Mouse (Mus musculus) forebrain, embryonic 15.5 days (tissue): ENCODE results near the gene Sptb. TPM values are rescaled to one million over a fixed set of nuclear protein-coding genes. Genes with fewer than 3 reads are reported as not detected.

Experiments
- ATAC-seq: fragments of 200-750 bp; cut with Nextera tagmentation; replicated peaks from 2 replicates; pipeline ENCODE4 v1.8.0; 2017; ENCODE audit warnings: mild to moderate bottlenecking, moderate TSS enrichment, moderate library complexity
- H3K27ac ChIP-seq: fragments of 300-500 bp; sonication (generic); replicated peaks from 2 replicates; pipeline ENCODE4 v1.5.1; 2015; ENCODE audit warnings: mild to moderate bottlenecking, inconsistent platforms
- H3K27me3 ChIP-seq: fragments of 300-500 bp; sonication (generic); 2 replicates; pipeline ENCODE4 v1.6.1; 2015; ENCODE audit warnings: inconsistent platforms
- H3K36me3 ChIP-seq: fragments of 300-500 bp; sonication (generic); 2 replicates; pipeline ENCODE4 v1.6.1; 2015; ENCODE audit warnings: mild to moderate bottlenecking, inconsistent platforms
- H3K4me1 ChIP-seq: fragments of 300-500 bp; sonication (generic); 2 replicates; pipeline ENCODE4 v1.6.1; 2015; ENCODE audit warnings: inconsistent platforms
- H3K4me2 ChIP-seq: fragments of 300-500 bp; sonication (generic); replicated peaks from 2 replicates; pipeline ENCODE4 v1.6.1; 2015; ENCODE audit warnings: mild to moderate bottlenecking, inconsistent platforms
- H3K4me3 ChIP-seq: fragments of 300-500 bp; sonication (generic); 2 replicates; pipeline ENCODE4 v1.5.1; 2015; ENCODE audit warnings: mild to moderate bottlenecking, inconsistent platforms
- H3K9ac ChIP-seq: fragments of 300-500 bp; sonication (generic); replicated peaks from 2 replicates; pipeline ENCODE4 v1.6.1; 2015; ENCODE audit warnings: mild to moderate bottlenecking, inconsistent platforms
- H3K9me3 ChIP-seq: fragments of 300-500 bp; sonication (generic); 2 replicates; pipeline ENCODE4 v1.6.1; 2016; ENCODE audit warnings: inconsistent platforms
- WGBS: fragments of 180-500 bp; shearing (Covaris S2); methylation state at CpG from one replicate; pipeline ENCODE4 v1.1.7; 2015; ENCODE audit warnings: mixed read lengths; 5-methylcytosine and 5-hydroxymethylcytosine counted together
- polyA plus RNA-seq: library from polyadenylated mRNA; unstranded; fragments of >200 nt; fragmentation: Nextera tagmentation; extraction: Ambion mirVana; gene quantifications from 2 replicates; pipeline ENCODE4 v1.2.1, GENCODE M21; 2015

Gene Sptb
- polyA plus RNA-seq, 1 experiment from 2014 or later = 1.1 TPM

DNA sequence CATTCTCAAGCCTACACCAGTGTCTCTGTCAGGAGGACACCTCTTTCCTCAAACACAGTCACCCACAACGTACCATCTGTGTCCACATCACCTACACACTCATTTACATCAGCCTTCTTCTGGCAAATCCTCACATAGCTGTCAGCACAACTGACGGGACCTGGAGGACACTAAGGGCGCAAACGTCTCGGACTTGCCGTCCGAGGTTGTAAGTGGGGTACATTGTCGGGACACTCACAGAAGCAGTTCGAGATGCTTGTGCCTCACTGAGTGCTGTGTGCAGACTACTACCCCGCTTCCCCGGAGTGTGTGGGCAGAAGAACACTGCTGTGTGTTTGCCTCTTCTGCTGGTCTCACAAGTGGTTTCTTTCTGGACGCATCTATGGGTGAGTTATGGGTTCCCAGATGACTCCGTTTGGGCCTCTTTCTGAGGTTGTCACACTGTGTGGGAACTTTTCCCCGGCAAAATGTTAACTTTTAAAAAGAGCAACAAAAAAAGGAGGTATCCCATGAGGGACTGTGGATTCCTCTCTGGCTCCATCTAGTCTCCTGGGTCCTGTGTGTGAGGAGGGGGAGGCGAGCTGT is 164.5 kb downstream of the Sptb start:
- Histone ChIP-seq H3K36me3 (no peaks in the 10 kb centered on the region), H3K4me1 (peaks cover 18% of the 10 kb centered on the region), H3K27ac (no peak overlapping the region), H3K9me3 (no peaks in the 10 kb centered on the region), H3K9ac (no peak overlapping the region), H3K4me2 (no peak overlapping the region), H3K27me3 (0 out of 2 replicates have a peak, but pooled peaks cover 9% of the 10 kb centered on the region), H3K4me3 (no peak overlapping the region)
- no peak for ATAC-seq
- 60% methylated on average over 15 of the region's 15 CpGs for WGBS

DNA sequence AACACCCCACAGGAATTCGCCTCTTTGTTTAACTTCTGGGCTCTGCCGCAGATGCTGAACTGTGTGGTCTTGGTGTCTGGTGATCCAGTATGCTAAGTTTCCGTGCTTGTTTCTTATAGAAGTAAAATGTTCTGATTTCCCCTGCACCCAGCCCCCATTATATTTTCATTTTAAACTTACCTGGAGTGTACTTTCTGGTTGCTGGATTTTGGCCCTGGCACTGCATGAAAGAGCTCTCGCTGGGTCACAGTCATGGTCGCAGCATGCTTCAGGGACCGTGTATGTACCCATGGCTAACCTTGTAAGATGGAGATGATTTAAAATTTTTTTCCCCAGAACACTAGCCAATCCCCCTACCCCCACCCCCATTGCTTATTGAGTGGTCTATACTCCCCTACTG is 168.5 kb downstream of the Sptb start:
- no peak for ATAC-seq
- Histone ChIP-seq H3K36me3 (no peaks in the 10 kb centered on the region), H3K27ac (no peak overlapping the region), H3K9ac (no peak overlapping the region), H3K4me2 (no peak overlapping the region), H3K27me3 (0 out of 2 replicates have a peak, but pooled peaks cover 3% of the 10 kb centered on the region), H3K9me3 (no peaks in the 10 kb centered on the region), H3K4me1 (peaks cover 7% of the 10 kb centered on the region), H3K4me3 (no peak overlapping the region)
- WGBS = 78% methylated on average over 6 of the region's 6 CpGs

DNA sequence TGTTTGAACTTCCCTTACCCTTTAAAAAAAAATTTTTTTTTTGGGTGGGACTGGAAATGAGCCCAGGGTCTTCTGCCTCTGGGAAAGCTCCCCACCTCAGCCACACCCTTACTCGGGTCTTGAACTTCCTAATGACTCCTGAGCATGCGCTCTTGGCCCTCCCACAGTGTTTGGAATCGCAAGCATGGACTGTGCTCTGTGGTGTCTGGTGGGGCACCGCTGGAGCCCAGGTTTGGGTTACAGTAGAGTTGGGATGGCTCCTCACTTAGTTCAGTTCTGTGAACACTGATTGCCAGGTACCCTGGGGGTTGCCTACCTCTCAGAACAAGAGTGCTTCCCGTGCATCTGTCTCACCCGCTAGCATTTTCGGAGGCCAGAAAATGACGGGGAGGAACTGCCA is 168.9 kb downstream of the Sptb start:
- H3K4me1 ChIP-seq = peaks cover 3% of the 10 kb centered on the region
- H3K27ac ChIP-seq = no peak overlapping the region
- no peaks in the 10 kb centered on the region for H3K36me3 ChIP-seq
- no peak overlapping the region for H3K4me3 ChIP-seq
- WGBS = 42% methylated on average over 8 of the region's 8 CpGs
- no peak overlapping the region for H3K9ac ChIP-seq
- H3K27me3 ChIP-seq = 0 out of 2 replicates have a peak, but pooled peaks cover 3% of the 10 kb centered on the region
- H3K9me3 ChIP-seq = no peaks in the 10 kb centered on the region
- no peak overlapping the region for H3K4me2 ChIP-seq
- no peak for ATAC-seq

DNA sequence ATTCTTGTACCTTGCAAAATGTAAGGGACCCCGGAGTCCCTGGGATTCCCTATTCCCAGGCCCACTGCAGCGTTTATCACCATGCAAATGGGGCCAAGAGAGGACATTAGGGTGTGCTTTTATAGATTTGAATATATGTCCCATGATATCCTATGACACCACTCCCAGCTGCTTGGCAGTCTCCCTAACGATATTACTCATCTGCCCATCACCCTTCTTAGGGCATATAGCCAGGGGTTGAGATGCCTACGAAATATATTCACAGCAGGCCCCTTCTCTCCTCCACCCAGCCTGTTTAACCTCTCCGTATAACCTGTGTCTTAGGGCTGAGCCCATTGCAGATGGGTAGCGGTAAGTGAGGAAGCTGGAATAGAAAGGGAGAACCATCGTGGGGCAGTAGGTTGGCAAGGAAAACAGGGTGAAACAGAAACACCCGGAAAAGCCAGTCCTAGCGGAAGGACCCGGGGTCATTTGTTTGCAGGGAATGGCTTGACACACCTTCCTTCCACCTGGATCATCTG is 169.6 kb downstream of the Sptb start:
- no peak overlapping the region for H3K27ac ChIP-seq
- no peak overlapping the region for H3K4me2 ChIP-seq
- no peak overlapping the region for H3K9ac ChIP-seq
- WGBS = 75% methylated on average over 10 of the region's 10 CpGs
- no peaks in the 10 kb centered on the region for H3K4me1 ChIP-seq
- no peaks in the 10 kb centered on the region for H3K36me3 ChIP-seq
- H3K27me3 ChIP-seq = peaks cover under 1% of the 10 kb centered on the region; the same call in 1 of the 2 replicates
- H3K9me3 ChIP-seq = no peaks in the 10 kb centered on the region
- H3K4me3 ChIP-seq = no peak overlapping the region
- ATAC-seq = no peak

DNA sequence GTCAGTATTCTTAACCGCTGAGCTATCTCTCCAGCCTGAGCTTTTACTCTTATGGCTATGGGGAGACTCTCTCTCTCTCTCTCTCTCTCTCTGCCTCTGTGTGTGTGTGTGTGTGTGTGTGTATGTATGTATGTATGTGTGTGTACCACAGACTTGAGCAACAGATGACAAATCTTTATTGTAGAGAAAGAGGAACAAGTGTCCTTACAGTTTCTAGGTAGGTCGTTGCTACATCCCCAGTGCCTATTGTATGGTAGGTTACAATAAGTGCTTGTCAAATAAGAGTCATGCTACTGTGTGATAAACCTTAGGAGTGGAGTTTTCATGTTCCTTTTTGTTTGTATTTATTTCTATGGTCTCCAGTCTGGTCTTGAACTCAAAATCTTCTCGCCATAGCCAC is 170.2 kb downstream of the Sptb start:
- Histone ChIP-seq H3K4me3 (no peak overlapping the region), H3K4me1 (no peaks in the 10 kb centered on the region), H3K36me3 (no peaks in the 10 kb centered on the region), H3K4me2 (no peak overlapping the region), H3K9ac (no peak overlapping the region), H3K27me3 (peaks cover 6% of the 10 kb centered on the region; the same call in 1 of the 2 replicates), H3K9me3 (no peaks in the 10 kb centered on the region), H3K27ac (no peak overlapping the region)
- no peak for ATAC-seq
- 90% methylated on average over 3 of the region's 3 CpGs for WGBS

DNA sequence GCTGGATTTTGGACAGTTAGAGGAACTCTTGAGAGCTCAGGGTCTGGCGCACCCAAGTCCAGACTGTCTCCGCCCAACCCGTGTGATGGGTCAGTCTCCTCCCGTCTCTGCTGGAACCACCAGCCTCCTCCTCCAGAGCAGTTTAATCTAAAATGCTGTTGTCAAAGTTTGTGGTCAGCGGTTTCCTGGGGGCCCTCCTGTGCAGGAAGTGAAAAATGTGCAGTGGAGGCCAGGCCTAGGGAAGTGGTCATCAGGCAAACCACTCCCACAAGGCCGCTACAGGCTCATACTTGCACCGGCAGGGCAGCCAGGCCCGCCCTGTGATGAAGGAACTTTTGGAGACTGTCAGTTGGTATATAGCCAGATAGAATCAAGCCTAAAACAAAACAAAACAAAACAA is 172.9 kb downstream of the Sptb start:
- Histone ChIP-seq H3K4me2 (no peak overlapping the region), H3K9ac (no peak overlapping the region), H3K4me1 (peaks cover 24% of the 10 kb centered on the region), H3K27me3 (peaks cover 32% of the 10 kb centered on the region), H3K27ac (no peak overlapping the region), H3K4me3 (no peak overlapping the region), H3K36me3 (no peaks in the 10 kb centered on the region), H3K9me3 (no peaks in the 10 kb centered on the region)
- 86% methylated on average over 8 of the region's 8 CpGs for WGBS
- no peak for ATAC-seq

DNA sequence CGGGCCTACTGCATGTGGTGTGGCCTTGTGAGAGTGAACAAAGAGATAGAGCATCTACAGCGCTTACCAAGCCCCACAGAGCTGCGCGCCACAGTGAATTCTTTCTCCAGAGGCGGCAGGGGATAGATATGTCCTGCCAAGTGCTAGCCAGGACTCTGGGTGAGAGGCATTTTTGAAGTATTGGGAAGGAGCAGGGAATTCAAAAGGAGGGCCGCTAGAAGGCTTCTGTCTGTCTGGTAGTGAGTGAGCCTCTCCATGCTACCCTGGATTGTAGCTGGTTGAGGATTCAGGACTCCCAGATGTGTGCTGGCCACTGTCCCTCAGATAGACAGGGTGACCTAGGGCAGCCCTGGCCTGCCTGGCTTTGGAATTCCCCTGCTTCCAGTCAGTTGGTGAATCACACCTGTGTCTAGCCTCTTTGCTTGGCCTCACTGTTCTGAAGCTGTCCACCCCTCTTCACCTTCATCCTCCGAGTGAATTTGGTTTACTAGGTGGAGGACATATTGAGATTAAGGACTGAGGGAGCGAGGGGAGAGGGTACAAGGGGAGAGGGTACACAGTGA is 173.7 kb downstream of the Sptb start:
- H3K9ac ChIP-seq = no peak overlapping the region
- H3K4me1 ChIP-seq = peaks cover 24% of the 10 kb centered on the region
- H3K4me3 ChIP-seq = no peak overlapping the region
- no peaks in the 10 kb centered on the region for H3K9me3 ChIP-seq
- no peak for ATAC-seq
- peaks cover 39% of the 10 kb centered on the region for H3K27me3 ChIP-seq
- no peak overlapping the region for H3K27ac ChIP-seq
- H3K4me2 ChIP-seq = no peak overlapping the region
- 82% methylated on average over 8 of the region's 8 CpGs for WGBS
- H3K36me3 ChIP-seq = no peaks in the 10 kb centered on the region

DNA sequence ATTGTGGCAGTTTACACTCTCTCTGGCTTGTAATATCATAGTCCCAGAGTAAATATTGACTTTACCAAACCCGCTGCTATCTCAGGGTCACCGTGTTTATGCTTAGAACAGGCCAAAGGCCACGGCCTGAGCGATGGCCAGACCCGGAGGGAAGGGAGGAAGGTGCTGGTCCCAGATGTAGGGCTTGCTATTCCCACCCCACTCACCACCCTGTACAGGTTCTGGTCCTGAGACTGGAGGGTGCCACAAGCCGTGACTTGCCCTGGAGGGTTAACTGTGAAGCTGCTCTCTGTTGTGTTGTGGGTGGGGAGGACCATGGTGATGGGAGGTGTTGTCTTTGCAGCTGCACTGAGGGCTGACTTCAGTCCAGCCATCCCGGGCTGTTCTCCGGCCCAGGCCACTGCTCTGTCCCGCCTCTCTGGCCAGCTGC is 174.9 kb downstream of the Sptb start:
- H3K9ac ChIP-seq = no peak overlapping the region
- no peak overlapping the region for H3K4me2 ChIP-seq
- ATAC-seq = no peak
- H3K4me3 ChIP-seq = no peak overlapping the region
- H3K9me3 ChIP-seq = no peaks in the 10 kb centered on the region
- H3K27me3 ChIP-seq = peaks cover 51% of the 10 kb centered on the region
- H3K36me3 ChIP-seq = no peaks in the 10 kb centered on the region
- peaks cover 24% of the 10 kb centered on the region for H3K4me1 ChIP-seq
- WGBS = 66% methylated on average over 9 of the region's 9 CpGs
- H3K27ac ChIP-seq = no peak overlapping the region

DNA sequence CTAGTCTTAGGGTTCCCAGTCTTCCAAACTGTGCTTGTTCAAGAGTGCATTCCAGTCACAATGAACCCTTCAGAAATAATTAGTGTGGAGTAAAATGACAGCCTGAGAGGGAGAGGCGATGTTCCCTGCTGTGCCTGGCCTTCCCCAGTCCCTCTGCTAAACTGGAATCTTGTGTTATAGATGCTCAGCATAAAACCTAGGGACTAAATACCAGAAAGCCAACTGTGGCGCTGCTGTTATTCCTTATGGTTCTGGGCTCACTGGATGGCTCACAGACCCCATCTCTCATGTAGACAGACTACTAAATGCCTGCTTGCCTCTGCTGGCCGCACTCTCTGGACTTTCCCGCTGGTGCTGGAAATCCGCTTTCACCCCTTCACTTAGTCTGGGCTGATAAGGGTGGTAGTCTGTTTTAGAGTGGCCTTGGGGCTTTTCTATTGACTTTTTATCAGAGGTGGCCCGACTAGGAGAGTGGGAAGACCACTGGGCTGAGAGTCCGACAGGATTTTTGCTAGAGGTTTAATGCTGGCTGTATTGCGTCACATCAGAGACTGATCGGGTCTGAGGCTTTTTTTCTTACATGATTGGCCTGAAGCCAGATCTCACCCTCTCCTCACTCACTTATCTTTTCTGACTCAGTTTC is 175.6 kb downstream of the Sptb start:
- H3K4me3 ChIP-seq = peak overlapping the region; percentile 53
- no peak overlapping the region for H3K27ac ChIP-seq

DNA sequence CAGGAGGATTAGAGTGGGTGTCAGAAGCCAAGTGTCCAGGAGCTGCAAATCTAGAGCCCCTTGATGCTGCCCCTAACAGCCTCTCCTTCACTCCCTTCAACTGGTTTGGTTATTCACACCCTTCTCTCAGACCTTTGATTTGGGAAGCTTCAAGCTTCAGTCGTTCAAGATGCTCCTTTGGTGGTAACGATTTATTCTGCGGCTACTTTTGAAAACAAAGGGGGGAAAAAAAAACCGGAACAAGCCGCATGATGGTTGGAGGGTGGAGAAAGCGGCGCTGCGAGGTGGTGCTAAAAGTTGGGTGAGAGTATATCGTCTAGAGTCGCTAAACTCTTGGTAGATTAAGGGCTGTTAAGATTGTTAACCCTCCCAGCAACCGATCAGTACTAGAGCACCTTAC is 176.1 kb downstream of the Sptb start:
- no peaks in the 10 kb centered on the region for H3K36me3 ChIP-seq
- WGBS = 2% methylated on average over 11 of the region's 11 CpGs
- peaks cover 56% of the 10 kb centered on the region for H3K27me3 ChIP-seq
- ATAC-seq = no peak
- peak overlapping the region; percentile 98 for H3K4me2 ChIP-seq
- H3K27ac ChIP-seq = no peak overlapping the region
- no peaks in the 10 kb centered on the region for H3K9me3 ChIP-seq
- peak overlapping the region; percentile 53 for H3K4me3 ChIP-seq
- peak overlapping the region; percentile 55; the same call in 1 of the 2 replicates for H3K9ac ChIP-seq
- H3K4me1 ChIP-seq = peaks cover 24% of the 10 kb centered on the region

More for the DNA sequence above, 175.6 kb downstream of the Sptb start:
- ATAC-seq = no peak
- H3K36me3 ChIP-seq = no peaks in the 10 kb centered on the region
- WGBS = 26% methylated on average over 9 of the region's 9 CpGs
- H3K9ac ChIP-seq = no peak overlapping the region
- peaks cover 24% of the 10 kb centered on the region for H3K4me1 ChIP-seq
- no peaks in the 10 kb centered on the region for H3K9me3 ChIP-seq
- no peak overlapping the region for H3K4me2 ChIP-seq
- H3K27me3 ChIP-seq = peaks cover 56% of the 10 kb centered on the region

DNA sequence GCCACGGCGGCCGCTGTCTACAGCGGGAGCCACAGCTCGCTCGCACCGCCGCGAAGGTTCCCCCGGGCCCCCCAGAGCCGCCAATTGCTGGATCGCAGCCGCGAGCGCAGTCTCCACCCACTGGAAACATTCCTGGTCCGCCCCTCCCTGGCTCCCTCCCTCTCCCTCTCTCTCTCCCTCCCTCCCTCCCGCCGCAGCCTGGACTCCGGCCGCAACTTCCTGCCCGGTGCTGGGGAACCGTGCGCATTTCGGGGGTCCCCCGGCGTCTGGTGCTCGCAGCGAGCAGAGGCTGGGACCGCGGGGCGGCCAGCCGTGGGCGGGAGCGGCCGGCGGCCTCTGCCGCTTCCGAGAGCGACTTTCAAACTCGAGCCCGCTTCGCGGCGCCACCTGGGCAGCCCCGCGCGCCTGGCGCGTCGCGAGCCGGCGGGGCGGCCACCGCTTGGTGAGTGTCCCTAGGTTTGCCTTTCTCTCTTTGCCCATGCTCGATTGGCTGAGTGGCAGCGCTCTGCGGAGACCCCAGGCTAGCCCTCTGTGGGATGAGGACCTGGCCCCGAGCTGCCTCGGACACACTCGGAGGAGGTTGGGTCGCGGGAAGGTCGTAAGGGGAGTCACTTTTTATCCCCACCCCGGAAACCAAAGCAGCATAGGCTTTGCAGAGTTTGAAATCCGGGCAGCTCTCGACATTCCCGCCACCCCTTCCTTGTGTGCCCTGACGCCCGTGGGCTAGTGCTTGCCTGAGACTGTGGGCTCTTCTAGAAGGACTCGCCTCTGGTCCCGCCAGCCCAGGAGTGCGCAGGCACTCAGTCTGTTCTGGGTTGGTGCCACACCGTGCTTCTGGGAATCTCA is 176.7 kb downstream of the Sptb start:
- Histone ChIP-seq H3K4me1 (peaks cover 24% of the 10 kb centered on the region), H3K27ac (no peak overlapping the region), H3K9me3 (no peaks in the 10 kb centered on the region), H3K9ac (peak overlapping the region; percentile 55), H3K36me3 (no peaks in the 10 kb centered on the region), H3K4me2 (peak overlapping the region; percentile 98), H3K4me3 (peak overlapping the region; percentile 53), H3K27me3 (peaks cover 56% of the 10 kb centered on the region)
- WGBS = under 1% methylated on average over 62 of the region's 74 CpGs
- ATAC-seq = peak; percentile 86
